Mouse (Mus musculus): ENCODE data around the gene Cldn7. TPM values are rescaled to one million over a fixed set of nuclear protein-coding genes. Genes with fewer than 3 reads are reported as not detected.
A peak's percentile ranks its signal among the peaks of the same experiment; 100 is the strongest.
"Not testable (repeated sequence)": the region's sequence is repeated elsewhere in the genome, so short reads cannot be mapped to it uniquely, and the experiment has no call there.

Gene Cldn7
- polyA plus RNA-seq, 1 experiment: 0.38 TPM

DNA sequence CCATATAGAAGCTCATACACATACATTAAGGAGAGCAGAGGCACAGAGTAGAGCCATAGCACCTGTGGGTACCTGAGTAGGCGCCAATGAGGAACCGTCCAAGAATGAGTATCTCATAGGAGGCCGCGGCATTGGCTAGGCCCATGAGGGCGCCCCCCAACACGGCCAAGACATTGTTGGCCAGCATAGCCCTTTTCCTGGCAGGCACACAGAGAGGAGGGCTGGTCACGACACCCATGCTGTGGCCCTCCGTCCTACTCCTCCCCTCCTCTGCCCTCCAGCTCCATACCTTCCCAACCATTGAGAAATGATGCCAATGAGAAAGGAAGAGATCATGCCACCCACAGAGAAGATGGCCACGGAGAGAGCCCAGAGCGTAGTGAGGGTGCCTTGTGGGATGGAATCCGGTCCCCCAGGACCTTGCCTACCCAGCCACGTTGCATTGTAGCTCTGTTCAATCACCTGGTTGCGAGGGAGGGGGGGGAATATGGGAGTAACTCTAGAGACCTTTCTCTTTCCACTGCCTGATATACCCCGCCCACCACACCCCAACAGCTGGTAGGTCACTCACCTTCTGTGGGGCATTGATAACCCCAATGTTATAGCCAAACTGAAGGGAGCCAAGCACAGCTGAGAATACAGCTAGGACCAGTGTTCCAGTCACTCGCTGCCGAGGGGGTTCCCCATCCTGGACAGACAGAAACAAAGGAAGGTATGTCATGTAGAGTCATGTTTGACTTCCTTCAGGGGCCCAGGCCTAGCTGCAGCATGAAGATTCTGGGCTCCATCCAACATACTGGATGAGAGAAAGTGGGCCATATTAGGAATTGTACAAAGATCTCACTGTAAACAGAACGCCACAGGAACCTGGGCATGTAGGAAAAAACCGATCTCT is 18.3 kb upstream of the Cldn7 start:
- TF ChIP-seq CTCF (IDR thresholded peaks at IDR 0.05; ENCODE audit: borderline replicate concordance, extremely low read depth, insufficient read depth, insufficient read length): no peak
- no peak for TF ChIP-seq POLR2A (IDR thresholded peaks at IDR 0.05; ENCODE audit: borderline replicate concordance, extremely low read depth, insufficient read depth, insufficient read length, poor library complexity, severe bottlenecking)
- DNase-seq (ENCODE audit: low read depth): no peak

DNA sequence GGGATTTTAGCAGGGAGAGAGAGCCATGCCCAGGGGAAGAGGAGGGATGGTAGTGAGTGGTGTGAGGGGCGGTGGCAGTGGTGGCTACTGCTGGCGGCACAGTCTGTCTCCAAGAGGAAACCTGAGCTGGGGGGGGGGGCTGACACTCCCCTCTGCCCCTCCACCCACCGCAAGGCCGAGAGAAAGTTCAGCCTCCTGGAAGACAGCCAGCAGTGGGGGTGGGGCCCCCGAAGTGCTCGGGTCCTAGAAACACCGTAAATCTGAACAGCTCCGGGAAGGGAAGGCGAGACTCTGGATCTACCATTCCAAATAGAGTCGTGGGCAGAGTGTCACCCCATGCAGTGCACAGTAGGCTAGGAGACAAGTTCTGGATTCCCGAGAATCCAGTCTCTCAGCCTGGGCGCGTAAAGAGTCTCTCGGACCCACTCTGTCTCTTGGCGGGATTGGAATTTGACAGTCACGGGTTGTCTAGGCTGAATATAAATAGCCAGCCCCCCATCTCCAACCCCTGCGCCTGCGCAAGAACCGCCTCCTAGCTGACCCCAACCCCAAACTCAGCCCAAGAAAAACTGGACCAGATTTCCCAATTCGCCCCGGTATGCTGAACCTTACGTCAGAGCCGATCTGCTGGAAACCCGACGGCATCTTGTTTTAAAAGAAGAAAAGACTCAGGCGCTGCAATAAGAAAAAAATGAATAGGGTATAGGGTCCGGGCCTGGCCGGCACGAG is 17.1 kb upstream of the Cldn7 start:
- no peak for TF ChIP-seq CTCF (IDR thresholded peaks at IDR 0.05; ENCODE audit: borderline replicate concordance, extremely low read depth, insufficient read depth, insufficient read length)
- TF ChIP-seq POLR2A (IDR thresholded peaks at IDR 0.05; ENCODE audit: borderline replicate concordance, extremely low read depth, insufficient read depth, insufficient read length, poor library complexity, severe bottlenecking): no peak
- DNase-seq (ENCODE audit: low read depth): peak; percentile 63

DNA sequence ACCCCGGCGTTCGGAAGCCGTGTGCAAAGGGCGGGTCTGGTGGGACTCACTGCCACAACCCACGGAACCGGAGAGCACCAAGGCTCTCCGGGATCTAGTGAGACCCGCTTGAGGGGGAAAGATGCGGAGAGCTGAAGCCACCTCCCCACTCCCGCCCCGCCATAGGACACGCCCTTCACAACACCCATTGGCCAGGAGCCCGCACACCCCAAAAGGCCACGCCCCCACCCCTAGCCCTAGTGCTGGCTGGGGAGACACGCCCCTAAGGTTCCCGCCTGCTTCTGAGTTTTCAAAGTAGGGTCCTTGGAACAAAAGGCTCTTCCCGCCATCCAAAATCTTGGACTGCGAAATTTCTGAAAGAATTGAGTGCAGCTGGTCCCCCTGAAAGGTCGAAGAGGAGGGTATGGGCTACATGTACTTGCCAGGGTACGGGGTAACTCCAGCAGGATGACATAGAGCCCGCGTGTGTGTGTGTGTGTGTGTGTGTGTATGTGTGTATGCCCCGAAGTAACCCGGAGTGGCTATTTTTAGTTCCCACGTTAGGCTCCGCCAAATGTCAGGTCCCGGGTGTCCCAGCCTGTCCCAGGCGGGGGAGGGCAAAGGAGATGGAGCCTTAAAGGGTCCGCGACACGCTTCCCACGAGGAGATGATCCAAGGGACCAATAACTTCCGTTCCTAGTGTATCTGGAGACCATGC is 16.4 kb upstream of the Cldn7 start, which contains the start of gene Slc2a4:
Gene Slc2a4, minus strand, starts transcription at position 123 of the 697 bp plus-strand sequence.
- peak; percentile 97 for DNase-seq (ENCODE audit: low read depth)

DNA sequence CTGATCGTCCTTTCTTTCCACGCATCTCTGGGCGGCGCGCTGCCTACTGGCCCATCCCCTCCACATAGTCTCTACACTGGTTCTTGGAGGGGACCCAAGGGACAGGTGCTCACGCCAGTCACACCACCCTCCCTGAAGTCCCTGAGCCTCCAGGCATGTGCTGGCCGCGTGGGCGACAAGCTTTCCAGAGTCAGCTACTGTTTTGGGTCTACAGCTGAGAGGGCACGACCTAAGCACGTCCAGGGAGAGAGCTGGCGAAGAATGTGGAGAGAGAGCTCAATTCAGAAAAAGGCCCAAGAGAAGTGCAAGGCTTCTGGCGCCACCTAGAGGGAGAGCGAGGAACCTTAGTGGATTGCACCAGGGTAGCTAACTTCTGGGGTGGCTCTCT is 15.8 kb upstream of the Cldn7 start:
- TF ChIP-seq CTCF (IDR thresholded peaks at IDR 0.05; ENCODE audit: borderline replicate concordance, extremely low read depth, insufficient read depth, insufficient read length) (peak; percentile 96), POLR2A (IDR thresholded peaks at IDR 0.05; ENCODE audit: borderline replicate concordance, extremely low read depth, insufficient read depth, insufficient read length, poor library complexity, severe bottlenecking) (no peak)
- peak; percentile 88 for DNase-seq (ENCODE audit: low read depth)

More for the DNA sequence above, 16.4 kb upstream of the Cldn7 start, which contains the start of gene Slc2a4:
- TF ChIP-seq POLR2A (IDR thresholded peaks at IDR 0.05; ENCODE audit: borderline replicate concordance, extremely low read depth, insufficient read depth, insufficient read length, poor library complexity, severe bottlenecking) (0 out of 2 replicates have a peak, but pooled peaks have one; percentile 31), CTCF (IDR thresholded peaks at IDR 0.05; ENCODE audit: borderline replicate concordance, extremely low read depth, insufficient read depth, insufficient read length) (no peak)

DNA sequence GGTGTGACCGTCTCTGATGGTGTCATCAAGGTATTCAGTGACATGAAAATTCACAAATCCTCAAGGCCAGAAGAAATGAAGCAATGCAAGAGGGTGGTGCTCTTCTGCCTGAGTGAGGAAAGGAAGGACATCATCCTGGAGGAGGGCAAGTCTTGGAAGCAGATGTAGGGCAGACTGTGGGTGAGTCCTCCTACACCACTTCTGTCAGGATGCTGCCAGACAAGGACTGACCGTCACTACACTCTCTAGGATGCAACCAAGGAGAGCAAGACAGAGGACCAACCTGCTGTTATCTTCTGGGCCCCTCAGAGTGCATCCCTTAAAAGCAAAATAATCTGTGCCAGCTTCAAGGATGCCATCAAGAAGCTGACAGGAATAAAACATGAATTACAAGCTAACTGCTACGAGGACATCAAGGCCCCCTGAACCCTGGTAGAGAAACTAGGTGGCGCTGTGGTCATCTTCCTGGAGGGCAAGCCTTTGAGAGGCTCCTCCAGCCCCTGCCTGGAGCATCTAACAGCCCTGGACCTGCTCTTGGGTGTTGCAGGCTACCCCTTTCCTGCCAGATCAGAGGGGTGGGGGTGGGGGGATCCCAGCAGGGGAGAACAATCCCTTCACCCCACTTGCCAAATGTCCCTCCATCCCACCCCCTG is 13.6 kb upstream of the Cldn7 start:
- TF ChIP-seq CTCF (IDR thresholded peaks at IDR 0.05; ENCODE audit: borderline replicate concordance, extremely low read depth, insufficient read depth, insufficient read length) (peak; percentile 16; the same call in 1 of the 2 replicates), POLR2A (IDR thresholded peaks at IDR 0.05; ENCODE audit: borderline replicate concordance, extremely low read depth, insufficient read depth, insufficient read length, poor library complexity, severe bottlenecking) (no peak)
- no peak for DNase-seq (ENCODE audit: low read depth)

DNA sequence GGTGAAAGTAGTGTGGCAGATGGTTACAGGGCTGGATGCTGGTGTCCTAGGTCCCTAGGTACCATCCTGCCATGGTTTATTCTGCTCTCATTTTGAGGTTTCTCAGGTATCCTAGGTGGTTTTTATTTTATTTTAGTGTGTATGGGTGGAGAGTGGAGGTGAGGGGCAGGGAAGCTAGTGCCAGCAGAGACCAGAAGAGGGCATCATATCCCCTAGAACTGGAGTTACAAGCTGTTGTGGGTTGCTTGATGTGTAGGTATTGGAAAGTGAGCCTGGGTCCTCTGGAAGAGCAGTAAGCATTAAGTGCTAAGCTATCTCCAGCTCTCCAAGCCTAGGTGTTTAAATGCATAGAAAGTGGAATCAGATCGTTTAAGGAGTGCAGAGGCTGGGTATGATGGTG is 12.3 kb upstream of the Cldn7 start:
- no peak for TF ChIP-seq POLR2A (IDR thresholded peaks at IDR 0.05; ENCODE audit: borderline replicate concordance, extremely low read depth, insufficient read depth, insufficient read length, poor library complexity, severe bottlenecking)
- no peak for TF ChIP-seq CTCF (IDR thresholded peaks at IDR 0.05; ENCODE audit: borderline replicate concordance, extremely low read depth, insufficient read depth, insufficient read length)
- DNase-seq (ENCODE audit: low read depth): no peak

DNA sequence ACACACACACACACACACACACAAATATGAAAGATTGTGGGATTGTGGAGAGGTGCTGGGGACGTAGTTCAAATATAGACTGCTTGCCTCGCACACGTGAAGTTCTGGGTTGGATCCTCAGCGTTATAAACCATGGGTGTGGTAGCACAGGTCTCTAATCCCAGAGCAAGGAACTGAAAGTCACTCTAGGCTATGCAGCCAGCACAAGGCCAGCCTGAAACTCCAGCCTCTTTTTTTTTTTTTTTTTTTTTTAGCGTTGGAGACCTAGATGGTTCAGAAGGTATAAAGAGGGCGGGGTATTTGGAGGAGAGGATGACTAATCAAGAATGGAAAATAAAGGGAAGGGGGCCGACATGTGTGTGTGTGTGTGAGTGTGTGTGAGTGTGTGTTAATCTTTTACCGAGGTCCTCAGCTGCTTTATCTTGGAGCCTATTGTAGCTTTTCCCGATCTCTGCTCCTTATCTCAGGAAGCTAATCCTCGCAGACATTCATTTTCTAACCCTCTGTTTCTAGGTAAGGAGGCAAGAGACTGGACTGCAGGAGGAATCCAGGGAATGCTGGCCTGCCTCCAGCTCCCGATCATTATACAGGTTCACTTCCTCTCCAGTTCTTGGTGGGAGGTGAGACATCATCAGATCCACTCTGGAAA is 11.2 kb upstream of the Cldn7 start:
- TF ChIP-seq POLR2A (IDR thresholded peaks at IDR 0.05; ENCODE audit: borderline replicate concordance, extremely low read depth, insufficient read depth, insufficient read length, poor library complexity, severe bottlenecking) (no peak), CTCF (IDR thresholded peaks at IDR 0.05; ENCODE audit: borderline replicate concordance, extremely low read depth, insufficient read depth, insufficient read length) (no peak)
- DNase-seq (ENCODE audit: low read depth): no peak

DNA sequence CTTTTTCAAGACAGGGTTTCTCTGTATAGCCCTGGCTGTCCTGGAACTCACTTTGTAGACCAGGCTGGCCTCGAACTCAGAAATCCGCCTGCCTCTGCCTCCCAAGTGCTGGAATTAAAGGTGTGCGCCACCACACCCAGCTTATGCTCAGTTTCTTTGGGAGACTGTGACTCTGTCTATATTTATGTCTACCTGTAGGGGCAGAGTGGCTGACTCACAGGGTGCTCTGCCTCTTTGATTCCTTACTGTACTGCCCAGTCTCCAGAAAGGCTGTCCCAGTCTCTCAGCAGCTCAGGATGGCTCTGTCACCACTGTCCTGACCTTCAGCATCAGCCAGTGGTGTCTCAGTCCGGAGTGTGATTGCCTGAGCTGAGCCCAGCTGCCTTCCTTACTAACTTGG is 9.0 kb upstream of the Cldn7 start:
- DNase-seq (ENCODE audit: low read depth): not testable (repeated sequence)

DNA sequence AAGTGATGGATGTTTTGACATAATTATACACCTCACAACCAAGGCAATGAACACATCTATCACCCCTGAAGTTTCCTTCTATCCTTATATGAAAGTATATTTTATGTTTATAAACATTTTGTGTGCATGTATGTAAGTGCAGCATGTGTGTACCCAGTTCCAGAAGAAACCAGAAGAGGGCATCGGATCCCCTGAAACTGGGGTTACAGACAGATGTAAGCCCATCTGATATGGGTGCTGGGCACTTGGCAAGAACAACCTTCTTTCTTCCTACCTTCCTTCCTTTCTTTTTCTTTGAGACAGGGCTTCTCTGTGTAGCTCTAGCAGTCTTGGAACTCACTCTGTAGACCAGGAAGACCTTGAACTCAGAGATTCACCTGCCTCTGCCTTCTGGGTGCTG is 8.4 kb upstream of the Cldn7 start:
- no peak for DNase-seq (ENCODE audit: low read depth)
- no peak for TF ChIP-seq POLR2A (IDR thresholded peaks at IDR 0.05; ENCODE audit: borderline replicate concordance, extremely low read depth, insufficient read depth, insufficient read length, poor library complexity, severe bottlenecking)
- TF ChIP-seq CTCF (IDR thresholded peaks at IDR 0.05; ENCODE audit: borderline replicate concordance, extremely low read depth, insufficient read depth, insufficient read length): peak; percentile 7; the same call in 1 of the 2 replicates

DNA sequence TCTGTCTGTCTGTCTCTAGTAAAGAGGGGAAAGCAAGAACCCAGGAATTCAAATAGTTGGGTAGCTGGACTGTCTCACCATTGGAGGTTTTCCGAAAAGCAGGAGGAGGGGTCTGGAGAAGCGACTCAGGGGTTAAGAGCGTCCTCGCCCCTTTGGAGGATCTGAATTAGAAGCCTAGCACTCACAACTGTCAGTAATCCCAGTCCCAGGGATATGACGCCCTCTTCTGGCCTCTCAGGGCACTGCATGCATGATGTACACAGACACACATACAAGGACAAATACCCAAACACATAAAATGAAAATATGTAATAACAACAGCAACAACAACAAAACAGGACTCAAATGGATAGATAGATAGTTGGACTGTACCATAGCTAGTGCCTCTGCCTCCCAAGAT is 4.0 kb upstream of the Cldn7 start:
- no peak for DNase-seq (ENCODE audit: low read depth)
- TF ChIP-seq CTCF (IDR thresholded peaks at IDR 0.05; ENCODE audit: borderline replicate concordance, extremely low read depth, insufficient read depth, insufficient read length) (peak; percentile 37; the same call in 1 of the 2 replicates), POLR2A (IDR thresholded peaks at IDR 0.05; ENCODE audit: borderline replicate concordance, extremely low read depth, insufficient read depth, insufficient read length, poor library complexity, severe bottlenecking) (no peak)

Measured in brain, embryonic 14.5 days (tissue).